Mouse (Mus musculus): Measurements from ENCODE around the gene Trim66. TPM values are rescaled to one million over a fixed set of nuclear protein-coding genes. Genes with fewer than 3 reads are reported as not detected.
A peak's percentile ranks its signal among the peaks of the same experiment; 100 is the strongest.

Trim66 gene
- polyA plus RNA-seq, 1 experiment from 2014 or later = 0.04 TPM

DNA sequence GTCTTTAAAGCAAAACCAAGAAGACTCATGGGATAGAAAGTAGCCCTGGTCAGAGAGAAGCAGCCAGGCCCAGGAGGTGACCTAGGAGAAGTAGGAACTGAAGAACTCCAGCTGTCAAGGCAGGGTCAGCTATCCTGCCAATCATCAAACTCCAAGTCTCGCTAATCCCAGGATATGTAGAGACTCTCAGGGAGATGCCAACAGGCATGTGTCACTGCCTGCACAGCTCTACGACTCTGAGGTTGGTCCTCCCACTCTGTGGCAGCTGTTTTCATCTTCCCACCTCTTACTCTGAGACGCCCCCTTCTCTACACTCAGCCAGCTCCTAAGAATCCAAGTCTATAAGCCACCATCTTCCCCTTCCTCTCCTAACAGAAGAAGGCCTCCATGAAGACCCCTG lies 24.8 kb upstream of the Trim66 start:
- Histone ChIP-seq H3K4me3 (no peak overlapping the region), H3K9me3 (no peaks in the 10 kb centered on the region), H3K4me1 (peaks cover 13% of the 10 kb centered on the region), H3K9ac (no peak overlapping the region), H3K4me2 (no peak overlapping the region), H3K36me3 (peaks cover 57% of the 10 kb centered on the region), H3K27me3 (no peaks in the 10 kb centered on the region), H3K27ac (no peak overlapping the region)
- ATAC-seq (ENCODE audit: insufficient number of reproducible peaks, low FRiP score, low TSS enrichment, low read depth) = no peak
- 55% methylated on average over 3 of the region's 3 CpGs for WGBS

DNA sequence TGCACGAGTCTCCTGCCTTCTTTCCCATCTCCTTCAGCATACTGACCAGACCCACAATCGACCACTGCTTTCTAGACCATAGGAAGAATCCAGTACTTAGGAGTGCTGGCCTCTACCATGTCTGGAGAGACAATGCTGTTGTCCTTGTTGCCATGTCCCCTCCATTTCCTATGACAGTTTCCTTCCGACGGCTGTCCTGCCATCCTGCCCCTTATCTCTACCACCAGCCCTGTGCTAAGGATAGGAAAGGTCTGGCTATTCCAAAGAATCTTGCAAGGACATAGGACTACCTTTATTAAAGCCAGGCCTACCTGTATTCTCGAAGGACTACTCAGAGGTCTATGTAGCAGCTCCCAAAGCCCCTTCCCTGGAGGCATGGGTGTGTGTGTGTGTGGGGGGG lies 23.6 kb upstream of the Trim66 start:
- H3K4me1 ChIP-seq = peaks cover 9% of the 10 kb centered on the region; the same call in 1 of the 2 replicates
- no peaks in the 10 kb centered on the region for H3K9me3 ChIP-seq
- WGBS = 80% methylated on average over 5 of the region's 5 CpGs
- H3K36me3 ChIP-seq = peaks cover 68% of the 10 kb centered on the region
- H3K27ac ChIP-seq = no peak overlapping the region
- no peak overlapping the region for H3K4me2 ChIP-seq
- H3K4me3 ChIP-seq = no peak overlapping the region
- no peak for ATAC-seq (ENCODE audit: insufficient number of reproducible peaks, low FRiP score, low TSS enrichment, low read depth)
- no peaks in the 10 kb centered on the region for H3K27me3 ChIP-seq
- H3K9ac ChIP-seq = no peak overlapping the region

DNA sequence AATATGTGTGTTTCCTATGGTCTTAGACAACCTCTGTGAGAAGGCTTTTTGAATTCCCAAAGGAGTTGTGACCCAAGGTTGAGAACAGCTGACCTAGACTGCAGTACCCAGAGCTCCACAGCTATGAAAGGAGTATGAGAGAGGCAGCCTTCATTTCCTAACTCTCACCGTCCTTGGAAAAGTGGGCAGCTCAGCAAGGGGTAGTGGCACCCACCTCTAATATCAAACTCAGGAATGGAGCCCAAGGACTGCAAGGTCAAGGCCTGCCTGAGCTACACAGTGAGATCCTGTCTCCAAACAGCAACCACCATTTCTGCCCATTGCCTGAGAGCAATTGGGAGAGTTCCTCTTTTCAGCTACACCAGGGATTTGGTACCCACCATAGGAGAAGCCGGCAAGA lies 21.8 kb upstream of the Trim66 start:
- 0 out of 2 replicates have a peak, but pooled peaks cover 3% of the 10 kb centered on the region for H3K4me1 ChIP-seq
- H3K4me3 ChIP-seq = no peak overlapping the region
- H3K9me3 ChIP-seq = no peaks in the 10 kb centered on the region
- H3K9ac ChIP-seq = no peak overlapping the region
- ATAC-seq (ENCODE audit: insufficient number of reproducible peaks, low FRiP score, low TSS enrichment, low read depth) = no peak
- H3K4me2 ChIP-seq = no peak overlapping the region
- H3K27me3 ChIP-seq = no peaks in the 10 kb centered on the region
- peaks cover 80% of the 10 kb centered on the region for H3K36me3 ChIP-seq
- no peak overlapping the region for H3K27ac ChIP-seq
- WGBS = 76% methylated on average over 2 of the region's 2 CpGs

DNA sequence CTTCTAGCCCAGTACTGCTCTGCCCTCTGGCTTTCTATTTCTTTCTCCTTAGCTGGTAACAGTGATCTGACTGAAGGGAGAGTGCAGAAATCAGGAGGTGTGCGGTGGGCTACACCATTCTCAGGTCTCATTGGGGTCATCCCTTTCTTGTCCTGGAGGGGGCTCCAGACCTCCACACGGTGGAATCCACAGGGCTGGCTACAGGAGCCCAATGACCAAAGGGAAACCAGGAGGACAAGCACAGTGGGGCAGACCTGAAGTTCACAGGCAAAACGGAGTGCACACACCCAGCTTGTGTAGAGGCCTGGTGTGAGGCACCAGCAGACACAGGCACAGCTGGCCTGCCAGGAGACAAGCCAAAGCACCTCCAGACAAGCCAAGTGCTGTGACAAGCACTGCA lies 20.4 kb upstream of the Trim66 start:
- H3K4me2 ChIP-seq = no peak overlapping the region
- 0 out of 2 replicates have a peak, but pooled peaks cover 3% of the 10 kb centered on the region for H3K4me1 ChIP-seq
- H3K36me3 ChIP-seq = peaks cover 83% of the 10 kb centered on the region
- H3K9me3 ChIP-seq = no peaks in the 10 kb centered on the region
- ATAC-seq (ENCODE audit: insufficient number of reproducible peaks, low FRiP score, low TSS enrichment, low read depth) = peak; percentile 26; the same call in 1 of the 2 replicates
- H3K27ac ChIP-seq = no peak overlapping the region
- no peaks in the 10 kb centered on the region for H3K27me3 ChIP-seq
- H3K9ac ChIP-seq = no peak overlapping the region
- WGBS = 26% methylated on average over 3 of the region's 3 CpGs
- H3K4me3 ChIP-seq = no peak overlapping the region

DNA sequence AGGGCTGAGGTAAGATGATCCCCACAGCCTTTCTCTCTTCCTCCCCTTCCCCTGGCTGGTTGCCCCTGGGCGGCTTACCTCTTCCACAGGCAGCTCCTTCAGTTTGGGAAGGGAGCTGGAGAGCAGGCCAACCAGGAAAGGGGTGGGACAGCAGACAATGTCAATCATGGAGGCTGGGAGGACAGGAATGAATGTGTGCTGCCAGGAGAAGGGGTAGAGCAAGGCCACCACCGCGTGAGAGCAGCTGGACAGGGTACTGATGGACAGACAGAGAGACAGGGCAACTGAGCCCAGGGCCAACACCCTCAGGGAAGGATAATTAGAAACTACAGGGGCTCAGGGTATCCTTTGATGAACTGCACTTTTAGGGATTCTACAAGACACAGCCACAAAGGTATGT lies 19.6 kb upstream of the Trim66 start:
- H3K4me2 ChIP-seq = no peak overlapping the region
- no peak for ATAC-seq (ENCODE audit: insufficient number of reproducible peaks, low FRiP score, low TSS enrichment, low read depth)
- H3K4me1 ChIP-seq = 0 out of 2 replicates have a peak, but pooled peaks cover 3% of the 10 kb centered on the region
- H3K4me3 ChIP-seq = no peak overlapping the region
- 46% methylated on average over 3 of the region's 3 CpGs for WGBS
- no peak overlapping the region for H3K27ac ChIP-seq
- H3K27me3 ChIP-seq = no peaks in the 10 kb centered on the region
- no peak overlapping the region for H3K9ac ChIP-seq
- H3K9me3 ChIP-seq = no peaks in the 10 kb centered on the region
- H3K36me3 ChIP-seq = peaks cover 88% of the 10 kb centered on the region

DNA sequence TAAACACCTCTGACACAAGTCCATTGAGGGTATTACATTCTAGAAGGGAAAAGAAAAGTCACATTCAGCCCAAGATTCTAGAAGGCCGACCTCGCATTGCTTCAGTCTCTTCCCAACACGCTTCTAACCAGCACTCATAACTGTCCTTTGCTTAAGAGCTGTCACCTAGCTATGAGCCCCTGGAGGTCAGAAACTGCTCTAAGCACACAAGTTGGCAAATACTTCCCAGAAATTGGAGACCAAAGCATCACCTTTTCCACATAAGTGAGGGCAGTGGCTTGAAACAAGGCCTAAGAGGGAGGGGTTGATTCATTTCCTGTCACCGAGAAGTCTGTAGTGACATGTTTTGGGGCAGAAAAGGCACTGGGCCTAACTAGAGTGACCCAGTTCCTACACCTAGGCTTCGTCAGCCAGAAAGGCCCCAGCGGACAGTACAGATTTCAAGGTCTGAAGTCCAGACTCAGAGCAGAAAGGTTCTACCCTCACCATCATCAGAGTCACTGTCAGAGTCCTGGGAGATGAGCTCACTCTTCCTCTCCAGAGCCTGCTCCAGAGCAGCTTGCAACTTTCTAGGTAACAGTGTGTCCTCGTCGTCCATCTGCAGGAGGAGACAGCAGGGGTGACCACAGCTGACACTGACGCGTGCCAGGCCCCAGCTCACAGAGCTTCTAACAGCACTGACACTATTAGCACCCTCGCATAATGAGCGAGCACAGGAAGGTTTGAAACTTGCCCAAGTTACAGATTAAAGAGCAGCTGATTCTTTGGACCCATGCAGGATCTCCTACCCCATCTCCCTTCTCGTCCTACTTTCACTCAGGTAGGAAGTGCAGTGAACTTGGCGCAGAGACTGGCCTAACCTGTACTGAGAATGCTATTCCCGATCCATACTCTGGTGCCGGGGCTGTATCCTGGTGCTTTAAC lies 18.1 kb upstream of the Trim66 start:
- Histone ChIP-seq H3K36me3 (peaks cover 90% of the 10 kb centered on the region), H3K27ac (peak overlapping the region; percentile 61; the same call in 1 of the 2 replicates)
- WGBS = 63% methylated on average over 16 of the region's 16 CpGs

DNA sequence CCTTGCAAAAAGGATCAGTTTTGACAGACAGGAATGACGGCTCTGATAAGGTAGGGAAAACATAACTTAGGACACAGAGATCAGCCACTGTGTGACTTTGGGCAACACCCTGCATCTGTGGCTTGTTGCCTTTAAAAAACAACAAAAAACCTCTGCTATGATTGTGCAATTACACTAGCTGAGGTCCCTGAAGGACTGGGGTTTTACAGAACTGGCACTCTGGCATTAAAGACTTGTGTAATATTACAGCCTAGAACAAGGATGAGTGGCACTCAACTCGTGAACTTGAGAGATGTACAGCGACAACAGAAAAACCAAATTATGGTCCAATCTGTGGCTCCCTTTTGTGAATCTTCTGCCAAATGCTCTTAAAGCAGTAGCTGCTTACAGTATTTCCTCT lies 16.8 kb upstream of the Trim66 start:
- Histone ChIP-seq H3K4me2 (no peak overlapping the region), H3K27ac (peak overlapping the region; percentile 61), H3K4me1 (peaks cover 24% of the 10 kb centered on the region), H3K27me3 (no peaks in the 10 kb centered on the region), H3K9me3 (no peaks in the 10 kb centered on the region), H3K9ac (no peak overlapping the region), H3K36me3 (peaks cover 83% of the 10 kb centered on the region), H3K4me3 (no peak overlapping the region)
- no peak for ATAC-seq (ENCODE audit: insufficient number of reproducible peaks, low FRiP score, low TSS enrichment, low read depth)
- WGBS = 74% methylated on average over 3 of the region's 3 CpGs

More for the DNA sequence above, 18.1 kb upstream of the Trim66 start:
- Histone ChIP-seq H3K4me1 (peaks cover 12% of the 10 kb centered on the region; the same call in 1 of the 2 replicates), H3K9ac (no peak overlapping the region), H3K4me2 (no peak overlapping the region), H3K9me3 (no peaks in the 10 kb centered on the region), H3K4me3 (no peak overlapping the region), H3K27me3 (no peaks in the 10 kb centered on the region)
- no peak for ATAC-seq (ENCODE audit: insufficient number of reproducible peaks, low FRiP score, low TSS enrichment, low read depth)

DNA sequence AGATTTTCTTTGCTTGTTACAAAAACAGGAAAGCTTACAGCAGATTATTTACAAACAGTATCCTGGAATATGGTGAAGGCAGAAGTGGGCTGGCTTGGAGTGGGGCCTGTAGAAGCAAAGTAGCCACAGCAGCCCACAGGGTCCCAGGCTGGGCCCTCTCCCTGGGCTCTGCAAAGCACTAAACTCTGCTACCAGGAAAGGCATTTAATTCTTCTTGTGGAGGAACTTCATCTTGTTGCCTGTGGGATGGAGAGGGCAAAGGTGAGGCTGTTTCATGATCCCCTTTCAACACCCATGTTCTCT lies 16.5 kb upstream of the Trim66 start:
- H3K9ac ChIP-seq = no peak overlapping the region
- H3K27ac ChIP-seq = peak overlapping the region; percentile 61
- H3K36me3 ChIP-seq = peaks cover 80% of the 10 kb centered on the region

DNA sequence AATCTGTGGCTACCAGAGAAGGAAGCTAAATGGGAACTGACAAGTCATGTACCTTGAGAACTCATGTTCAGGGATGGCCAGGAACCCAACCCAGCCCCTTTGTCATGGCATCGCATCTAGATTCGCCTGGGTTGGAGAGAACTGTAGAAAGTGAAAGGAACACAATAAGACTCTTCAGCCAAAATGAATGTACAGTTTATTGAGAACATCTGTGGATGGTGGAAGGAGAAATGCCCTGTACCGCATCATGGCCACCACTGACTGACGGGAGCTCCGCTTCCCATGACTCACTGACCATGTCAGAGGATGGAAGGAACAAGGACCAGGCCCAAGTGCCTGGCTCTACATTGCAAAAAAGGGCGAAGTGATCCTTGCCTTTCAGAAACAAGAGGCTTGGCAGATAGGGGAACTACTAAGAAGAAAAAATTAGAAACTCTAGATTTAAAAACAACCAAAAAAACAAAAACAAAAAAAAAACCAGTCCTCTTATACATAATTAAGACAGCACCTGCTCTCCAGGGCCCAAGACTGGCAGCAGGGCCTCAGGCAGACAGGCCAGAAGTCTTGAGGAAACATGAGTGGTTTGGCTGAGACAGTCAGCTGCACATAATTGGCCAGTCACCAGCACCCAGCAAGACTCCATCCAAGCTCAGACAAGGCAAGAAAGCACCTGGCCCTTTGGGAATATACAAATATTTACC lies 16.0 kb upstream of the Trim66 start:
- ATAC-seq (ENCODE audit: insufficient number of reproducible peaks, low FRiP score, low TSS enrichment, low read depth) = no peak
- Histone ChIP-seq H3K4me2 (no peak overlapping the region), H3K27me3 (no peaks in the 10 kb centered on the region), H3K9ac (no peak overlapping the region), H3K36me3 (peaks cover 75% of the 10 kb centered on the region), H3K9me3 (no peaks in the 10 kb centered on the region), H3K4me3 (no peak overlapping the region), H3K27ac (peak overlapping the region; percentile 61), H3K4me1 (peaks cover 24% of the 10 kb centered on the region)
- WGBS = 60% methylated on average over 6 of the region's 6 CpGs

More for the DNA sequence above, 16.5 kb upstream of the Trim66 start:
- no peak for ATAC-seq (ENCODE audit: insufficient number of reproducible peaks, low FRiP score, low TSS enrichment, low read depth)
- Histone ChIP-seq H3K4me3 (no peak overlapping the region), H3K4me1 (peaks cover 24% of the 10 kb centered on the region), H3K4me2 (no peak overlapping the region), H3K9me3 (no peaks in the 10 kb centered on the region), H3K27me3 (no peaks in the 10 kb centered on the region)

DNA sequence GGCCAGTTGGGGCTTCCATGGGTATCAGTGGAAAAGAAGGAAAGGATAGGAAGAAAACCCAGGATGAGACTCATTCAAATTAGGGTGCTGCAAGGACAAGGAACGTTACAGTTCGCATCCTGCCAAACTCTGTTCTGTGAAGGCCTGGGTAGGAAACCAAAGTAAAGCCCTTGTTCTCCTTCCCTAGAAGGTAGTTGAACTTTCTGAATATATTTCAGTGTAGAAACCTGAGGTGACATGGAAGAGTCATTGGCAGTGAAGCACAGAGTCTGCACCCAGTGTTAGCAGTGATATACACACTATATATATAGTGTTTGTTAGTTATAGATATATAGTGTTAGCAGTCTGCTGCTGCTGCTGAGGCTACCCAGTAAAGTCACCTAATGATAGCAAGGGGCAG lies 15.4 kb upstream of the Trim66 start:
- WGBS = 65% methylated on average over 2 of the region's 2 CpGs
- Histone ChIP-seq H3K9ac (no peak overlapping the region), H3K36me3 (peaks cover 72% of the 10 kb centered on the region), H3K27me3 (no peaks in the 10 kb centered on the region), H3K4me2 (no peak overlapping the region), H3K9me3 (no peaks in the 10 kb centered on the region), H3K4me3 (no peak overlapping the region), H3K27ac (peak overlapping the region; percentile 61; the same call in 1 of the 2 replicates), H3K4me1 (peaks cover 24% of the 10 kb centered on the region)
- ATAC-seq (ENCODE audit: insufficient number of reproducible peaks, low FRiP score, low TSS enrichment, low read depth) = no peak

DNA sequence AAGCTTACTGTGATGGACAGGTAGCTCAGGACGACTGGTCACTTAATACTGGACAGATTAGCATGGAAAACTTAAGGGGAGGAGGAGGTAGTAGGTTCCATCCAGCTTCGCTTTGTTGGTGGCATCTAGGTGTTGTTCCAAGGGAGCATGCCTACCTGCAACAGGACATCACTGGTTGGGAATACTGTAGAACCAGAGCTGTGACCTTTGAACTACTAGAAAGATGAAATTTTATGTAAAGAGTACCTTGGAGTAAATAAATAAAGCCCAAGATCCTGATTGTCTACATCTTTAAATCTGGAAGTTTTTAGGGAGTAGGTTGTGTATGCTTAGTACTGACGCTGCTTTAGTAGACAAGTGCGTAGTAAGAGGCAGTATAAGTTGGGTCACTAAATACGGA lies 14.2 kb upstream of the Trim66 start:
- Histone ChIP-seq H3K4me1 (peaks cover 28% of the 10 kb centered on the region), H3K4me2 (no peak overlapping the region), H3K27ac (no peak overlapping the region), H3K4me3 (no peak overlapping the region), H3K9ac (no peak overlapping the region), H3K36me3 (peaks cover 63% of the 10 kb centered on the region), H3K27me3 (no peaks in the 10 kb centered on the region), H3K9me3 (no peaks in the 10 kb centered on the region)
- ATAC-seq (ENCODE audit: insufficient number of reproducible peaks, low FRiP score, low TSS enrichment, low read depth) = no peak
- 74% methylated on average over 5 of the region's 5 CpGs for WGBS

DNA sequence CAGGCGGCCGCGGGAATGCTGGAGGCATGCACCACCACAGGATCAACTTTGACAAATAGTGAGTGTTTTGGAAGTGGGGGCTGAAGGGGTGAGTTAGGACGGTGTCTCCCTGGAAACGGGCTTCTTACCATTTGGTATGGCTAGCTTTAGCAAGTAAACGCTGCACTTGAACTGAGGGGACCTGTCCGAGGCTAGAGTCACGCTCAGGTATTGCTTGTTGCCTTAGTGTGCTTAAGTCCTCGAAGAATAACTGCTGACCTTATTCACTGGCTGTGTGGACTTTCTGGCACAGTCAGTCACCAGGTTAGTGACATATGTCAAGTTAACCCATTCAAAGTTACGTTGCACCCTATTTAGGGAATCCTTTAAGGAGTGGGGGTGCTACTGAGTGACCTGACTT lies 12.0 kb upstream of the Trim66 start:
- no peaks in the 10 kb centered on the region for H3K9me3 ChIP-seq
- H3K4me1 ChIP-seq = peaks cover 25% of the 10 kb centered on the region
- WGBS = 5% methylated on average over 10 of the region's 10 CpGs
- peaks cover 43% of the 10 kb centered on the region for H3K36me3 ChIP-seq
- peak overlapping the region; percentile 99 for H3K27ac ChIP-seq
- H3K4me3 ChIP-seq = peak overlapping the region; percentile 73
- no peak for ATAC-seq (ENCODE audit: insufficient number of reproducible peaks, low FRiP score, low TSS enrichment, low read depth)
- H3K27me3 ChIP-seq = no peaks in the 10 kb centered on the region
- peak overlapping the region; percentile 82 for H3K4me2 ChIP-seq
- H3K9ac ChIP-seq = peak overlapping the region; percentile 82

All from limb, embryonic 15.5 days (tissue).